Mouse (Mus musculus) stomach, embryonic 16.5 days (tissue): ENCODE data around the gene Zkscan14. TPM values are rescaled to one million over a fixed set of nuclear protein-coding genes. Genes with fewer than 3 reads are reported as not detected.
"Not testable (repeated sequence)": the region's sequence is repeated elsewhere in the genome, so short reads cannot be mapped to it uniquely, and the experiment has no call there.

Experiments
- ATAC-seq: fragments of 200-750 bp; cut with Nextera tagmentation; 2 replicates; pipeline ENCODE4 v1.8.0; 2017; ENCODE audit warnings: moderate number of reproducible peaks, moderate TSS enrichment; ENCODE audit not compliant: insufficient read depth, low FRiP score
- H3K27ac ChIP-seq: fragments of 300-500 bp; sonication (generic); 2 replicates; pipeline ENCODE4 v1.5.1; 2014; ENCODE audit warnings: low read length
- H3K27me3 ChIP-seq: fragments of 300-500 bp; sonication (generic); 2 replicates; pipeline ENCODE4 v1.6.1; 2014; ENCODE audit warnings: low read length, control low read depth, mixed read lengths; ENCODE audit not compliant: control insufficient read depth, insufficient read depth
- H3K36me3 ChIP-seq: fragments of 300-500 bp; sonication (generic); 2 replicates; pipeline ENCODE4 v1.6.1; 2014; ENCODE audit warnings: low read length; ENCODE audit not compliant: control insufficient read depth, insufficient read depth
- H3K4me1 ChIP-seq: fragments of 300-500 bp; sonication (generic); 2 replicates; pipeline ENCODE4 v1.6.1; 2014; ENCODE audit warnings: low read length, control low read depth, mixed read lengths; ENCODE audit not compliant: control insufficient read depth, insufficient read depth
- H3K4me2 ChIP-seq: fragments of 300-500 bp; sonication (generic); 2 replicates; pipeline ENCODE4 v1.6.1; 2014; ENCODE audit warnings: low read depth, low read length, mixed read lengths
- H3K4me3 ChIP-seq: fragments of 300-500 bp; sonication (generic); replicated peaks from 2 replicates; pipeline ENCODE4 v1.5.1; 2014; ENCODE audit warnings: mild to moderate bottlenecking, low read length
- H3K9ac ChIP-seq: fragments of 300-500 bp; sonication (generic); 2 replicates; pipeline ENCODE4 v1.6.1; 2014; ENCODE audit warnings: low read length
- H3K9me3 ChIP-seq: fragments of 300-500 bp; sonication (generic); replicated peaks from 2 replicates; pipeline ENCODE4 v1.6.1; 2016; ENCODE audit warnings: low read length, control low read depth; ENCODE audit not compliant: control insufficient read depth
- WGBS: fragments of 180-500 bp; shearing (Covaris S2); extraction: QIAGEN DNeasy Blood & Tissue Kit; methylation state at CpG from one replicate; pipeline ENCODE4 v1.1.7; 2014; 5-methylcytosine and 5-hydroxymethylcytosine counted together
- polyA plus RNA-seq: library from polyadenylated mRNA; unstranded; fragments of >200 nt; fragmentation: Nextera tagmentation; extraction: Ambion mirVana; gene quantifications from 2 replicates; pipeline ENCODE4 v1.2.1, GENCODE M21; 2015

The Zkscan14 gene
- 8.5 and 9.3 TPM in 2 replicates for polyA plus RNA-seq

DNA sequence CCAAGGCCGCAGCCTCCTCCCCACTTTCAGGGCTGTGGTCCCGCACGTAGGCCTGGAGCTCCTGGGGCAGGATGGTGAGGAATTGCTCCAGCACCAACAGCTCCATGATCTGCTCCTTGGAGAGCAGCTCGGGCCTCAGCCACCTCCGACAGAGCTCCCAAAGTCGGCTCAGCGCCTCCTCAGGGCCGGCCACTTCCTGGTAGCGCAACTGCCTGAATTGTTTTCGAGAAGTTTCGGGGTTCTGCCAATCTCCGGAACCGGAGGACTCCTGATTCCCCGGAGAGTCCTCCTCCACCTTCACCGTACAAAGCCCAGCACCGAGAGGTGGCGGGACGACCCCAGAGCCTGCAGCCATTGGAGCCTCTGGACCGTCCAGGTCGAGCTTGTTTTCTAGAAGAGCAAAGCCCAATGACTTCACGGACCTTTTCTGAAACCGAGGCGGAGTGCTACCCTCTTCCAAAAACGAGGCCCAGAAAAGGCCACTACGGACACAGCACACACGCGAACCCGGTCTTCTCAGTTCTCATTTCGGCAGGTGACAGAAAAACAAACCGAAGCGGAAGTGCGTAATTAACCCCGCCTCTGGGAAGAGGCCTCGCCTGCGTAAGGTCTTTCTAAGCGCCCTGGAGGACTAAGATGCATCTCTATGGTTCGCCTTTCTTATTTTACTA, at the start of gene Zkscan14:
Gene Zkscan14, minus strand, starts transcription at position 548 of the 671 bp plus-strand sequence.
- 1% methylated on average over 37 of the region's 37 CpGs for WGBS
- Histone ChIP-seq H3K4me1 (peaks cover 13% of the 10 kb centered on the region), H3K4me3 (peak within 1 kb of the TSS; percentile 72), H3K9ac (peak within 1 kb of the TSS; percentile 77), H3K27ac (peak within 1 kb of the TSS; percentile 31), H3K4me2 (peak within 1 kb of the TSS; percentile 90), H3K36me3 (no peaks in the 10 kb centered on the region), H3K9me3 (no peaks in the 10 kb centered on the region), H3K27me3 (no peaks in the 10 kb centered on the region)
- no peak for ATAC-seq

DNA sequence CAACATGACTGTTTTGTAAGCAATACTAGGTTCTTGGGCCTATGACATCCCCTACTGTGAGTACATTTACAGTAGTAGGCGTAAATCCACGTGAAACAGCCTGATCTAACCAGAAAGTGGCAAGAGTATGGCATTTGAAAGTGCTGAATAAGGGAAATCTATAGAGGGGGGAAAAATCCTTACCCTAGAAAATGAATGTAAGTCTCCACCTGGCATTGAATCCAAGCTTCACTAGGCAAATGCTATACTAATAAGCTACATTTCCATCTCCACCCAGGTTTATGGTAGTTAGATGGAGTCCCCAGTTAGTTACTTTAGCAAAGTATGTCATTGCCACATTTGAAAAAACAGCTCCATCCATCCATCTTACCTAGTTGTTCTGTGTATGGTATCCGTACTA, 47.9 kb upstream of the Zkscan14 start:
- Histone ChIP-seq H3K9ac (no peak overlapping the region), H3K27me3 (no peaks in the 10 kb centered on the region), H3K4me3 (no peak overlapping the region), H3K4me2 (no peak overlapping the region), H3K9me3 (no peaks in the 10 kb centered on the region), H3K4me1 (no peaks in the 10 kb centered on the region), H3K27ac (no peak overlapping the region), H3K36me3 (peaks cover 31% of the 10 kb centered on the region)
- 88% methylated on average over 3 of the region's 3 CpGs for WGBS
- no peak for ATAC-seq

DNA sequence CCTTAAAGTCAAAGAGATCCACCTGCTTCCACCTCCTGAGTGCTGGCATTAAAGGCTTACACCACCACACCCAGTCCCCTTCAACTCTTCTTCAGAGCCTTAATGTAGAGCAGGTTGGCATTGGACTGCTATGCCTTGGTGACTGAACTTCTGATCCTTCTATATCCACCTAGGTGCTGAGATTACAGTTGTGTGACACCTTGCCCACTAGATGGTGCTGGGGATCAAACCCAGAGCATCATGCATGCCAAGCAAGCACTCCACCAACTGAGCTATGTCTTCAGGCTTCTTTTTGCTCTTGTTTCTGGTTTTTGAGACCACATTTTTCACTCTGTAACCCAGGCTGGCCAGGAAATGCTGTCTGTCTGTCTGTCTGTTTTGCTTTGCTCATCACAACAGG, 33.0 kb upstream of the Zkscan14 start:
- no peak for ATAC-seq
- Histone ChIP-seq H3K4me2 (no peak overlapping the region), H3K9ac (no peak overlapping the region), H3K4me3 (no peak overlapping the region), H3K4me1 (peaks cover 6% of the 10 kb centered on the region; the same call in 1 of the 2 replicates), H3K27me3 (no peaks in the 10 kb centered on the region), H3K9me3 (no peaks in the 10 kb centered on the region), H3K27ac (no peak overlapping the region), H3K36me3 (peaks cover 28% of the 10 kb centered on the region)

- H3K27me3 ChIP-seq, result no peaks in the 10 kb centered on the region
- H3K9ac ChIP-seq, result peak overlapping the region; percentile 98
- H3K4me2 ChIP-seq, result peak overlapping the region; percentile 85
- no peaks in the 10 kb centered on the region for H3K9me3 ChIP-seq
- peak overlapping the region; percentile 97 for H3K4me3 ChIP-seq
- H3K4me1 ChIP-seq, result peaks cover 6% of the 10 kb centered on the region; the same call in 1 of the 2 replicates
- peak; percentile 59 for ATAC-seq
- peaks cover 20% of the 10 kb centered on the region for H3K36me3 ChIP-seq
- H3K27ac ChIP-seq, result peak overlapping the region; percentile 87
- under 1% methylated on average over 48 of the region's 49 CpGs for WGBS
Observed at GRCm38 (mm10) chr5:145231893-145232411, 30.3 kb upstream of the Zkscan14 start.

- peak; percentile 98 for ATAC-seq
- no peaks in the 10 kb centered on the region for H3K9me3 ChIP-seq
- H3K4me2 ChIP-seq, result peak within 1 kb of the TSS; percentile 85
- peaks cover 6% of the 10 kb centered on the region; the same call in 1 of the 2 replicates for H3K4me1 ChIP-seq
- H3K36me3 ChIP-seq, result peaks cover 20% of the 10 kb centered on the region
- H3K27ac ChIP-seq, result peak within 1 kb of the TSS; percentile 87
- no peaks in the 10 kb centered on the region for H3K27me3 ChIP-seq
- peak within 1 kb of the TSS; percentile 98 for H3K9ac ChIP-seq
- under 1% methylated on average over 42 of the region's 42 CpGs for WGBS
- peak within 1 kb of the TSS; percentile 97 for H3K4me3 ChIP-seq
Observed at GRCm38 (mm10) chr5:145231367-145231871, 29.8 kb upstream of the Zkscan14 start, which contains the start of gene Zfp655. TSS of gene Zfp655 (plus strand) at chr5:145231715.

- peak overlapping the region; percentile 87 for H3K27ac ChIP-seq
- no peak overlapping the region for H3K9ac ChIP-seq
- WGBS, result 85% methylated on average over 4 of the region's 4 CpGs
- peaks cover 17% of the 10 kb centered on the region for H3K36me3 ChIP-seq
- H3K9me3 ChIP-seq, result no peaks in the 10 kb centered on the region
- no peaks in the 10 kb centered on the region for H3K27me3 ChIP-seq
- peak overlapping the region; percentile 85 for H3K4me2 ChIP-seq
- H3K4me1 ChIP-seq, result peaks cover 6% of the 10 kb centered on the region; the same call in 1 of the 2 replicates
- H3K4me3 ChIP-seq, result peak overlapping the region; percentile 97; the same call in 1 of the 2 replicates
- ATAC-seq, result no peak
Observed at GRCm38 (mm10) chr5:145230641-145231040, 29.0 kb upstream of the Zkscan14 start.

DNA sequence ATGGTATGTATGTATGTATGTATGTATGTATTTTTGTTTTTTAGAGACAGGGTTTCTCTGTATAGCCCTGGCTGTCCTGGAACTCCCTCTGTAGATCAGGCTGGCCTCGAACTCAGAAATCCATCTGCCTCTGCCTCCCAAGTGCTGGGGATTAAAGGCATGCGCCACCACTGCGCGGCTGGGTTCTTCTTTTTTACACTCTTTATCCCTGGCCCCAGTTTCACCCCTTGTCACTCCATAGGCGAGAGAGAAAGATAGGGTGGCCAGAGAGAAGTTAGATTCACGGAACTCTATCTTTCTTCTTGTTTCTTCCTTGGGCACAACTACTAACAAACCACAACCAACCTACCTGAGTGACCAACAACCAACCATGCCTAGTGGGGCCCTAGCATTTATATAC, 27.6 kb upstream of the Zkscan14 start:
- H3K36me3 ChIP-seq, result not testable (repeated sequence)
- WGBS, result 82% methylated on average over 6 of the region's 6 CpGs

GRCm38 (mm10) chr5:145226453-145226852, 24.8 kb upstream of the Zkscan14 start:
- ATAC-seq, result no peak
- H3K4me3 ChIP-seq, result no peak overlapping the region
- no peaks in the 10 kb centered on the region for H3K27me3 ChIP-seq
- no peak overlapping the region for H3K9ac ChIP-seq
- no peak overlapping the region for H3K4me2 ChIP-seq
- H3K36me3 ChIP-seq, result peaks cover 3% of the 10 kb centered on the region; the same call in 1 of the 2 replicates
- H3K27ac ChIP-seq, result no peak overlapping the region
- H3K4me1 ChIP-seq, result no peaks in the 10 kb centered on the region
- H3K9me3 ChIP-seq, result no peaks in the 10 kb centered on the region
- WGBS, result 47% methylated on average over 2 of the region's 2 CpGs

More for the DNA sequence above, 27.6 kb upstream of the Zkscan14 start:
- ATAC-seq, H3K27me3 ChIP-seq, H3K9ac ChIP-seq, H3K4me2 ChIP-seq, H3K27ac ChIP-seq, H3K4me1 ChIP-seq, H3K9me3 ChIP-seq, H3K4me3 ChIP-seq: not testable (repeated sequence)

GRCm38 (mm10) chr5:145223395-145223794, 21.7 kb upstream of the Zkscan14 start:
- ATAC-seq, result no peak
- Histone ChIP-seq H3K9me3 (no peaks in the 10 kb centered on the region), H3K4me1 (no peaks in the 10 kb centered on the region), H3K27ac (no peak overlapping the region), H3K36me3 (peaks cover 23% of the 10 kb centered on the region), H3K4me3 (no peak overlapping the region), H3K4me2 (no peak overlapping the region), H3K27me3 (no peaks in the 10 kb centered on the region), H3K9ac (no peak overlapping the region)
- WGBS, result 71% methylated on average over 12 of the region's 12 CpGs
